Mouse (Mus musculus) hindbrain, embryonic 12.5 days (tissue): ENCODE data around the gene Alg9. TPM values are rescaled to one million over a fixed set of nuclear protein-coding genes. Genes with fewer than 3 reads are reported as not detected.
"Not testable (repeated sequence)": the region's sequence is repeated elsewhere in the genome, so short reads cannot be mapped to it uniquely, and the experiment has no call there.

Experiments used
- ATAC-seq: fragments of 200-750 bp; cut with Nextera tagmentation; 2 replicates; pipeline ENCODE4 v1.8.0; 2017; ENCODE audit warnings: moderate TSS enrichment; ENCODE audit not compliant: low FRiP score
- H3K27ac ChIP-seq: fragments of 300-500 bp; sonication (generic); 2 replicates; pipeline ENCODE4 v1.5.1; 2016; ENCODE audit warnings: mild to moderate bottlenecking
- H3K27me3 ChIP-seq: fragments of 300-500 bp; sonication (generic); 2 replicates; pipeline ENCODE4 v1.6.1; 2016; ENCODE audit warnings: mild to moderate bottlenecking
- H3K36me3 ChIP-seq: fragments of 300-500 bp; sonication (generic); 2 replicates; pipeline ENCODE4 v1.6.1; 2016; ENCODE audit warnings: mild to moderate bottlenecking
- H3K4me1 ChIP-seq: fragments of 300-500 bp; sonication (generic); 2 replicates; pipeline ENCODE4 v1.6.1; 2016
- H3K4me2 ChIP-seq: fragments of 300-500 bp; sonication (generic); replicated peaks from 2 replicates; pipeline ENCODE4 v1.6.1; 2016; ENCODE audit warnings: mild to moderate bottlenecking
- H3K4me3 ChIP-seq: fragments of 300-500 bp; sonication (generic); 2 replicates; pipeline ENCODE4 v1.5.1; 2016; ENCODE audit warnings: mild to moderate bottlenecking
- H3K9ac ChIP-seq: fragments of 300-500 bp; sonication (generic); 2 replicates; pipeline ENCODE4 v1.6.1; 2016; ENCODE audit warnings: mild to moderate bottlenecking, moderate library complexity
- H3K9me3 ChIP-seq: fragments of 300-500 bp; sonication (generic); replicated peaks from 2 replicates; pipeline ENCODE4 v1.6.1; 2016; ENCODE audit warnings: mild to moderate bottlenecking
- WGBS: fragments of 180-500 bp; shearing (Covaris S2); methylation state at CpG from one replicate; pipeline ENCODE4 v1.1.7; 2016; 5-methylcytosine and 5-hydroxymethylcytosine counted together
- polyA plus RNA-seq: library from polyadenylated mRNA; unstranded; fragments of >200 nt; fragmentation: Nextera tagmentation; extraction: Ambion mirVana; gene quantifications from 2 replicates; pipeline ENCODE4 v1.2.1, GENCODE M21; 2016

Gene Alg9
- polyA plus RNA-seq, 1 experiment from 2014 or later, result 44.9 TPM

- Histone ChIP-seq H3K27me3 (no peaks in the 10 kb centered on the region), H3K4me1 (no peaks in the 10 kb centered on the region), H3K4me2 (no peak overlapping the region), H3K9ac (no peak overlapping the region), H3K36me3 (peaks cover 9% of the 10 kb centered on the region; the same call in 1 of the 2 replicates), H3K4me3 (no peak overlapping the region), H3K9me3 (no peaks in the 10 kb centered on the region), H3K27ac (no peak overlapping the region)
- 100% methylated on average over 4 of the region's 4 CpGs for WGBS
- ATAC-seq, result no peak
These were observed 57.3 kb downstream of the Alg9 start for GRCm38 (mm10) chr9:50832162-50832561.

- H3K4me2 ChIP-seq, ATAC-seq, H3K4me3 ChIP-seq, H3K9ac ChIP-seq, H3K4me1 ChIP-seq, H3K36me3 ChIP-seq, H3K27ac ChIP-seq, H3K9me3 ChIP-seq, H3K27me3 ChIP-seq: not testable (repeated sequence)
- 93% methylated on average over 2 of the region's 2 CpGs for WGBS
These were observed 57.8 kb downstream of the Alg9 start for GRCm38 (mm10) chr9:50832582-50832981.

- H3K9ac ChIP-seq, result no peak overlapping the region
- H3K36me3 ChIP-seq, result peaks cover 5% of the 10 kb centered on the region; the same call in 1 of the 2 replicates
- WGBS, result 90% methylated on average over 8 of the region's 8 CpGs
- no peak for ATAC-seq
- no peak overlapping the region for H3K27ac ChIP-seq
- H3K27me3 ChIP-seq, result no peaks in the 10 kb centered on the region
- no peaks in the 10 kb centered on the region for H3K4me1 ChIP-seq
- no peaks in the 10 kb centered on the region for H3K9me3 ChIP-seq
- no peak overlapping the region for H3K4me2 ChIP-seq
- no peak overlapping the region for H3K4me3 ChIP-seq
These were observed 59.0 kb downstream of the Alg9 start for GRCm38 (mm10) chr9:50833786-50834185.

- ATAC-seq, result no peak
- peaks cover 5% of the 10 kb centered on the region; the same call in 1 of the 2 replicates for H3K36me3 ChIP-seq
- H3K4me1 ChIP-seq, result no peaks in the 10 kb centered on the region
- WGBS, result 89% methylated on average over 10 of the region's 10 CpGs
- H3K9me3 ChIP-seq, result no peaks in the 10 kb centered on the region
- no peak overlapping the region for H3K27ac ChIP-seq
- no peak overlapping the region for H3K9ac ChIP-seq
- H3K4me2 ChIP-seq, result no peak overlapping the region
- no peaks in the 10 kb centered on the region for H3K27me3 ChIP-seq
- no peak overlapping the region for H3K4me3 ChIP-seq
These were observed 60.4 kb downstream of the Alg9 start for GRCm38 (mm10) chr9:50835068-50835705.

GRCm38 (mm10) chr9:50836097-50836496 lies 61.3 kb downstream of the Alg9 start:
- ATAC-seq, result no peak
- H3K4me3 ChIP-seq, result no peak overlapping the region
- H3K4me1 ChIP-seq, result no peaks in the 10 kb centered on the region
- no peaks in the 10 kb centered on the region for H3K9me3 ChIP-seq
- no peak overlapping the region for H3K27ac ChIP-seq
- H3K27me3 ChIP-seq, result no peaks in the 10 kb centered on the region
- WGBS, result 88% methylated on average over 4 of the region's 4 CpGs
- H3K9ac ChIP-seq, result no peak overlapping the region
- H3K4me2 ChIP-seq, result no peak overlapping the region
- H3K36me3 ChIP-seq, result peaks cover 5% of the 10 kb centered on the region; the same call in 1 of the 2 replicates

GRCm38 (mm10) chr9:50841079-50841789 lies 66.4 kb downstream of the Alg9 start:
- WGBS, result 93% methylated on average over 13 of the region's 13 CpGs
- ATAC-seq, result no peak

GRCm38 (mm10) chr9:50845081-50845480 lies 70.3 kb downstream of the Alg9 start, which contains the start of gene Ppp2r1b:
TSS of gene Ppp2r1b (plus strand) at chr9:50845301.
- H3K4me1 ChIP-seq, result no peaks in the 10 kb centered on the region
- H3K27me3 ChIP-seq, result no peaks in the 10 kb centered on the region
- no peak within 1 kb of the TSS for H3K4me2 ChIP-seq
- no peaks in the 10 kb centered on the region for H3K9me3 ChIP-seq
- WGBS, result 98% methylated on average over 3 of the region's 3 CpGs
- H3K27ac ChIP-seq, result no peak within 1 kb of the TSS
- peaks cover 14% of the 10 kb centered on the region for H3K36me3 ChIP-seq
- ATAC-seq, result no peak
- H3K4me3 ChIP-seq, result no peak within 1 kb of the TSS
- no peak within 1 kb of the TSS for H3K9ac ChIP-seq

More at GRCm38 (mm10) chr9:50841079-50841789, 66.4 kb downstream of the Alg9 start:
- H3K4me2 ChIP-seq, result no peak overlapping the region
- peaks cover 14% of the 10 kb centered on the region for H3K36me3 ChIP-seq
- no peak overlapping the region for H3K9ac ChIP-seq
- no peak overlapping the region for H3K27ac ChIP-seq
- no peak overlapping the region for H3K4me3 ChIP-seq
- H3K9me3 ChIP-seq, result no peaks in the 10 kb centered on the region
- H3K4me1 ChIP-seq, result no peaks in the 10 kb centered on the region
- H3K27me3 ChIP-seq, result no peaks in the 10 kb centered on the region

GRCm38 (mm10) chr9:50845547-50845946 lies 70.7 kb downstream of the Alg9 start:
- Histone ChIP-seq H3K4me3 (no peak overlapping the region), H3K27ac (no peak overlapping the region), H3K9me3 (no peaks in the 10 kb centered on the region), H3K4me1 (0 out of 2 replicates have a peak, but pooled peaks cover 2% of the 10 kb centered on the region), H3K9ac (no peak overlapping the region), H3K4me2 (no peak overlapping the region), H3K36me3 (peaks cover 14% of the 10 kb centered on the region), H3K27me3 (no peaks in the 10 kb centered on the region)
- ATAC-seq, result no peak
- 74% methylated on average over 9 of the region's 9 CpGs for WGBS

GRCm38 (mm10) chr9:50847133-50847532 lies 72.3 kb downstream of the Alg9 start:
- H3K27ac ChIP-seq, result no peak overlapping the region
- no peak overlapping the region for H3K4me3 ChIP-seq
- ATAC-seq, result no peak
- 0 out of 2 replicates have a peak, but pooled peaks cover 2% of the 10 kb centered on the region for H3K4me1 ChIP-seq
- H3K9ac ChIP-seq, result no peak overlapping the region
- no peak overlapping the region for H3K4me2 ChIP-seq
- H3K9me3 ChIP-seq, result no peaks in the 10 kb centered on the region
- H3K36me3 ChIP-seq, result peaks cover 14% of the 10 kb centered on the region
- no peaks in the 10 kb centered on the region for H3K27me3 ChIP-seq
- WGBS, result 91% methylated on average over 6 of the region's 6 CpGs

GRCm38 (mm10) chr9:50847606-50848368 lies 73.0 kb downstream of the Alg9 start:
- H3K4me1 ChIP-seq, result 0 out of 2 replicates have a peak, but pooled peaks cover 2% of the 10 kb centered on the region
- no peaks in the 10 kb centered on the region for H3K27me3 ChIP-seq
- peaks cover 11% of the 10 kb centered on the region for H3K36me3 ChIP-seq
- H3K4me2 ChIP-seq, result no peak overlapping the region
- no peaks in the 10 kb centered on the region for H3K9me3 ChIP-seq
- no peak overlapping the region for H3K9ac ChIP-seq
- 73% methylated on average over 12 of the region's 12 CpGs for WGBS
- no peak overlapping the region for H3K4me3 ChIP-seq
- ATAC-seq, result no peak
- H3K27ac ChIP-seq, result no peak overlapping the region

GRCm38 (mm10) chr9:50848821-50849220 lies 74.0 kb downstream of the Alg9 start:
- ATAC-seq, result no peak
- 69% methylated on average over 5 of the region's 5 CpGs for WGBS

GRCm38 (mm10) chr9:50849249-50849648 lies 74.4 kb downstream of the Alg9 start:
- Histone ChIP-seq H3K27me3 (no peaks in the 10 kb centered on the region), H3K4me2 (no peak overlapping the region), H3K36me3 (peaks cover under 1% of the 10 kb centered on the region; the same call in 1 of the 2 replicates), H3K27ac (no peak overlapping the region), H3K4me3 (no peak overlapping the region), H3K4me1 (peaks cover 4% of the 10 kb centered on the region; the same call in 1 of the 2 replicates), H3K9ac (no peak overlapping the region), H3K9me3 (no peaks in the 10 kb centered on the region)
- 24% methylated on average over 8 of the region's 8 CpGs for WGBS
- ATAC-seq, result peak; percentile 75

More at GRCm38 (mm10) chr9:50848821-50849220, 74.0 kb downstream of the Alg9 start:
- Histone ChIP-seq H3K36me3 (peaks cover 4% of the 10 kb centered on the region), H3K27ac (no peak overlapping the region), H3K4me1 (peaks cover 4% of the 10 kb centered on the region; the same call in 1 of the 2 replicates), H3K4me2 (no peak overlapping the region), H3K4me3 (no peak overlapping the region), H3K27me3 (no peaks in the 10 kb centered on the region), H3K9me3 (no peaks in the 10 kb centered on the region), H3K9ac (no peak overlapping the region)
